Mouse (Mus musculus) midbrain, embryonic 14.5 days (tissue): ENCODE measurements around the gene Tnp1. TPM values are rescaled to one million over a fixed set of nuclear protein-coding genes. Genes with fewer than 3 reads are reported as not detected.

ENCODE experiments used
- ATAC-seq: fragments of 200-750 bp; cut with Nextera tagmentation; 2 replicates; pipeline ENCODE4 v1.8.0; 2017; ENCODE audit warnings: moderate number of reproducible peaks, moderate library complexity; ENCODE audit not compliant: low FRiP score, low TSS enrichment
- DNase-seq: peaks from one replicate; pipeline ENCODE4 v3.0.0-alpha.2; 2015
- H3K27ac ChIP-seq: fragments of 300-500 bp; sonication (generic); replicated peaks from 2 replicates; pipeline ENCODE4 v1.5.1; 2014; ENCODE audit warnings: mild to moderate bottlenecking, low read depth, low read length, moderate library complexity
- H3K27me3 ChIP-seq: fragments of 300-500 bp; sonication (generic); 2 replicates; pipeline ENCODE4 v1.6.1; 2014; ENCODE audit warnings: low read length, control low read depth, mixed read lengths; ENCODE audit not compliant: control insufficient read depth, insufficient read depth
- H3K36me3 ChIP-seq: fragments of 300-500 bp; sonication (generic); 2 replicates; pipeline ENCODE4 v1.6.1; 2014; ENCODE audit warnings: low read length, control low read depth; ENCODE audit not compliant: control insufficient read depth, insufficient read depth
- H3K4me1 ChIP-seq: fragments of 300-500 bp; sonication (generic); 2 replicates; pipeline ENCODE4 v1.6.1; 2014; ENCODE audit warnings: mild to moderate bottlenecking, antibody characterized with exemption, low read length, control low read depth; ENCODE audit not compliant: control insufficient read depth, insufficient read depth
- H3K4me2 ChIP-seq: fragments of 300-500 bp; sonication (generic); 2 replicates; pipeline ENCODE4 v1.6.1; 2014; ENCODE audit warnings: mild to moderate bottlenecking, low read length, moderate library complexity
- H3K4me3 ChIP-seq: fragments of 300-500 bp; sonication (generic); replicated peaks from 2 replicates; pipeline ENCODE4 v1.5.1; 2014; ENCODE audit warnings: low read depth, low read length
- H3K9ac ChIP-seq: fragments of 300-500 bp; sonication (generic); replicated peaks from 2 replicates; pipeline ENCODE4 v1.6.1; 2014; ENCODE audit warnings: mild to moderate bottlenecking, low read length, moderate library complexity
- H3K9me3 ChIP-seq: fragments of 300-500 bp; sonication (generic); 2 replicates; pipeline ENCODE4 v1.6.1; 2016; ENCODE audit warnings: low read length, control low read depth, mixed read lengths; ENCODE audit not compliant: control insufficient read depth
- WGBS: fragments of 180-500 bp; shearing (Covaris S2); extraction: QIAGEN DNeasy Blood & Tissue Kit; methylation state at CpG from one replicate; pipeline ENCODE4 v1.1.7; 2014; 5-methylcytosine and 5-hydroxymethylcytosine counted together
- polyA plus RNA-seq: library from polyadenylated mRNA; unstranded; fragments of >200 nt; fragmentation: Nextera tagmentation; extraction: Ambion mirVana; gene quantifications from 2 replicates; pipeline ENCODE4 v1.2.1, GENCODE M21; 2014

The Tnp1 gene
- polyA plus RNA-seq, result not detected in 2 replicates

DNA sequence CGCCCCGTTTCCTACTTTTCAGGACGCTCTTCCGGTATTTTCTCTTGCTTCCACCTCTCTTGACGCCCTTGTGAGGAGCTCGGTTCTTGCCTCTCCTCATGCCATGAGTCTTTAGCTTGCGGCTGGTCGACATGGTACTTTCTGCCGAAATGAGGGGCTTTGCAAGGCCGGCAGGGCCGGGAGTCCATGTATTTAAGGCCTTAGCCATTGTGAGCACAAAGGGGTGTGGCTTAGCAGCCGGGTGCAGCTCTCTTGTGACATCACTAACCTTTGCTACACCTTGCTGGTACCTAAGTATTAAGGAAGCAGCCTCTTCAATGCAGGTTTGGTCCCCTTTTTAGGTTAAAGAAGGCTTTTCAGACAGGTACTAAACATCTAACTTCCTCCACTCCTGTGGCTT, at the start of gene Tnp1:
TSS of gene Tnp1 (minus strand) at position 179 of the 400 bp plus-strand sequence.
- no peak within 1 kb of the TSS for H3K4me2 ChIP-seq
- no peak for ATAC-seq
- H3K9me3 ChIP-seq, result no peaks in the 10 kb centered on the region
- no peak within 1 kb of the TSS for H3K9ac ChIP-seq
- H3K27me3 ChIP-seq, result no peaks in the 10 kb centered on the region
- no peak within 1 kb of the TSS for H3K27ac ChIP-seq
- H3K4me3 ChIP-seq, result no peak within 1 kb of the TSS
- WGBS, result 90% methylated on average over 12 of the region's 12 CpGs
- H3K36me3 ChIP-seq, result no peaks in the 10 kb centered on the region
- H3K4me1 ChIP-seq, result no peaks in the 10 kb centered on the region
- no peak for DNase-seq

DNA sequence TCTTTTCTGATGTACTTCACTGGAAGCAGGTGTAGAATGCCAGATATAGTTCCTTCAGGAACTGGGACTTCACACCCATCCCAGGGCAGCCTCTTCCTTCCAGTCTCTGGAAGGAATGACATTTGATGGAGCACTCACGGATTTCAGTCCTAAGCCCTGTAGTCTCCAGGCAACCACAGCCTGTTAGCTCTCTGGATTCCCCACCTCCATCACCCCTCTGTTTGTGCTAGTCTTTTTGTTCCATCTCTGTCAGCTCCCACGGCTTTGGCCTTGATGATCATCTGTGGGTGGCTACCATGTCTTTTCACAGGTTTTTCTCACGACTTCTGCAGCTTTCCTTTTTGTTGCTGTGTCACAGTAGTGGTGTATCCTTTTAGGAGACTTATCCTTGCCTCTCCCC, 48.6 kb upstream of the Tnp1 start:
- Histone ChIP-seq H3K4me3 (no peak overlapping the region), H3K27ac (no peak overlapping the region), H3K9ac (no peak overlapping the region), H3K9me3 (no peaks in the 10 kb centered on the region), H3K4me2 (no peak overlapping the region), H3K36me3 (no peaks in the 10 kb centered on the region), H3K4me1 (no peaks in the 10 kb centered on the region), H3K27me3 (no peaks in the 10 kb centered on the region)
- whole genome bisulfite sequencing, result 35% methylated on average over 3 of the region's 3 CpGs
- no peak for ATAC-seq
- no peak for DNase-seq

DNA sequence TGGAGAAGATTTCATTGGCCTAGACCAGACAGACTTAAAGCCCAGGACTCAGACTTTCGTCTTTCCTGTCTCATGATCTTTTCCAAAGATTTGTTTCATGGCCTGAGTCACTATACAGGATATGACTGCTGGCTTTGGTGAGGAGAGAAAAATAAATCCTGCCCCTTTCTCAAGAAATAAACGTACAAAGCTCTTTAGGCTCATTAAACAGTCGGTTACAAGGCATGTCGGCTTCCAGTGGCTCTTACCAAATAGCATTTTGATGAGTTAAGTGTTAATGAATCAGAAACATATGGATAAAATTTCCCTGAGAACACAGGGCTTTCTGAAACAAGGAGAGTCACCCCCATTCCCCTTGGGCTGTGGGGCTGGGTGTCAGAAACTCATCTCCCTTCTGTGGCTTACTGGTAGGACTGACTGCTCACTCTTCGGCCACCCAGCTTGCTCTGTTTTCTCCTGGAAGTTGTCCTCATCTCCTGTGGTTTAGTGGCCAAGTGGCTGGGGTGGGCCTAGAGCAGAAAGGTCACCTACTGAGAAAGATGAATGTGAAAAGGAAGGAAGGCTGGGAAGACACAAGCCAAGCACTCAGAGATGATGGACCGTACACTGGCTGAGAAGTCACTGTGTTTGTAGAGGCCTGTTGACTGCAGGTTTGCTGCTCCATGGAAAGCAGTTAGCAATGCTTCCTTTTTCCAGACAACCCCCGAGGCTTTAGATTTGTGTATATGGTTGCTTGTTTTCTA, 46.0 kb upstream of the Tnp1 start:
- Histone ChIP-seq H3K27me3 (no peaks in the 10 kb centered on the region), H3K9me3 (no peaks in the 10 kb centered on the region), H3K9ac (no peak overlapping the region), H3K27ac (no peak overlapping the region), H3K36me3 (no peaks in the 10 kb centered on the region), H3K4me1 (no peaks in the 10 kb centered on the region), H3K4me3 (no peak overlapping the region), H3K4me2 (no peak overlapping the region)
- no peak for DNase-seq
- WGBS, result 81% methylated on average over 7 of the region's 7 CpGs
- no peak for ATAC-seq

DNA sequence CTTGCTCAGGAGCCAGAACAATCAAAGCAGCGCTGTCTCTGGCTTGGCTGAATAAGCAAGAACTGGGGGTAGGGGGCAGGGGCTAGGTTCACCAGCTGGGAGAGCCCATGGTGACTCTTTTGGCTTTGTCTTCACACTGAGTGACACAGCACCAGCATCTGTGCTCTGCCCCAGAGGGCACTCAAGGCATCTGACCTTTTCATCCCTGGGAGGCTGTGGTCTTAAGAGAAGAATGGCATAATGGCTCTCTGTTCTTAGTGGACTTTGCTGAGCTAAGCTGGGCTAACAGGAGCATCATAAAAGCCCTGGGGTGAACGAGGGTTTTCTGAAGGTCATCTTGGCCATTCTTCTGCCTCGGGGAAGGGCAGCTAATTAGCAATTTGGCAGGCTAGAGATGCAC, 44.6 kb upstream of the Tnp1 start:
- Histone ChIP-seq H3K9me3 (no peaks in the 10 kb centered on the region), H3K27me3 (no peaks in the 10 kb centered on the region), H3K4me2 (no peak overlapping the region), H3K9ac (no peak overlapping the region), H3K27ac (no peak overlapping the region), H3K4me3 (no peak overlapping the region), H3K4me1 (no peaks in the 10 kb centered on the region), H3K36me3 (no peaks in the 10 kb centered on the region)
- ATAC-seq (no peak), DNase-seq (no peak)
- WGBS, result 3% methylated on average over 3 of the region's 3 CpGs

DNA sequence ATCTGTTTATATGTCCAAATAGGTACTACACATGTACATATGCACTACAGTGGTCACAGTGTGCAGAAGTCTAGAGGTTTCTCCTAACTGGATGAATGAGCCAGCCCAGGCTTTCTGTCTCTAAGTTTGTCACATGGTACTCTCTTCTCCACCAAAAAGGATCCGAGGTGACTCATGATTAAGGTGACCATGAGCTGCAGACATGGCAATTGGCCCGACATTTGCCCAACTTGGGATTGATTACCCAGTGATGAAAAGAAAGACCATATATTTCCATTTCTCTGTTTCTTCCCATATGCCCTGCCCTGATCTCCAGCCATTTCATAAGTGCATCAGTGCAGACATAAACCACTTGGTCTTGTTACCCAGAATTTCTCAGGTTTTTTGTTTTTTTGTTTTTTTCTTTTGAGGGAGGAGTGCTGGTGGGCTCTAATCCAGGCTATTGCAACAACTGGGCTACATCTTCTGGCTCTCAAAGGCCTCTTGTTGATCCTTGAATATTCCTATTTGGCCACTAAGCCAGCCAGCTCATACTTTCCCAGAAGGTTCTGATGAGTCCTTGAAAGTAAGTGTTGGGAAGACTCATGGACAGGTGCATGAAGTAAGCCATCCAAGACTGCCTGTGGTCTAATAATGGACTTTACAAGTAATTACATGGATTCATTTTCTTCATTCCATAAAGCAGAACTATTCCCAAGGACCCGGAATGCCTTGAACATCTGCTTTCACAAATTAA, 40.7 kb upstream of the Tnp1 start:
- DNase-seq, result no peak
- H3K4me1 ChIP-seq, result 0 out of 2 replicates have a peak, but pooled peaks cover 3% of the 10 kb centered on the region
- no peaks in the 10 kb centered on the region for H3K27me3 ChIP-seq
- no peak overlapping the region for H3K9ac ChIP-seq
- no peak for ATAC-seq
- no peak overlapping the region for H3K4me2 ChIP-seq
- WGBS, result 91% methylated on average over 3 of the region's 3 CpGs
- no peaks in the 10 kb centered on the region for H3K9me3 ChIP-seq
- H3K36me3 ChIP-seq, result no peaks in the 10 kb centered on the region
- H3K4me3 ChIP-seq, result no peak overlapping the region
- H3K27ac ChIP-seq, result no peak overlapping the region

DNA sequence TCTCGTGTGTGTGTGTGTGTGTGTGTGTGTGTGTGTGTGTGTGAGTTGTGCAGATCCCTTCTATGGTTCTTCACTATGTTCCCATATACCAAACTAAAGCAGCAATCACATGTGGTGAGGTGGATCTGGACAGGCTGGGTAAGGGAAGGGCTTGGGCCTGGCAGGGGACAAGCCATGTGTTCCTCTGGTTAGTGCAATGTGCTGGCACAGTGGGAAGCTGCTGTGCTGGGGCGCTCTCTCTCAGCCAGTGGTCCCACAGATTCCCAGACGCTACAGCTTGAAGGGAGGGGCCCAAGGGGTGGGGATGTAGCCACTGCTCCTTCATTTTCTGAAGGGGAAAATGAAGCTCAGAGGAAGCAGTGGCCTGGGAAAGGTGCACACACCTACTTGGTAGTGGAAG, 40.1 kb upstream of the Tnp1 start:
- Histone ChIP-seq H3K9me3 (no peaks in the 10 kb centered on the region), H3K27me3 (no peaks in the 10 kb centered on the region), H3K4me1 (0 out of 2 replicates have a peak, but pooled peaks cover 3% of the 10 kb centered on the region), H3K9ac (no peak overlapping the region), H3K27ac (no peak overlapping the region), H3K4me3 (no peak overlapping the region), H3K4me2 (no peak overlapping the region), H3K36me3 (no peaks in the 10 kb centered on the region)
- whole genome bisulfite sequencing, result 45% methylated on average over 3 of the region's 3 CpGs
- DNase-seq (no peak), ATAC-seq (no peak)

DNA sequence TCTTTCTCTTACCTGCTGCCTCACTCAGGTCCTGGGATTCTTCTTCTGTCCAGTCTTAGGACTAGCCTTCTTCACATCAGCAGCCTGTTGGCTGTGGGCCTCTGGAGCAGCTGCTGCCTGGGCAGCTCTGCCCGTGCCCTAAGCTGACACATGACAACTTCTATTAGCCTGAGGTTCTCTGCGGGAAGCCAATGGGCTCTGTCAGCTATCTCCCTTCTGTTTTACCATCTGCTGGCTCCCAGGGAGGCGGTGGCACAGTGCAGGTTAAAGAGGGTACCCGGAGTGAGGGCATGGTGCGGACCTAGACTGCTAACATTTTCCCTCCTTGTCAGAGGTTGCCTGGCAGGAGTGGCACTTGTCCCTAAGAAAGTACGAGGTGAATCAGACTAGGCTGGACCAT, 39.5 kb upstream of the Tnp1 start:
- ATAC-seq, result no peak; the same call in 1 of the 2 replicates
- no peak overlapping the region for H3K27ac ChIP-seq
- no peaks in the 10 kb centered on the region for H3K9me3 ChIP-seq
- H3K9ac ChIP-seq, result no peak overlapping the region
- H3K4me2 ChIP-seq, result no peak overlapping the region
- H3K4me3 ChIP-seq, result no peak overlapping the region
- 0 out of 2 replicates have a peak, but pooled peaks cover 3% of the 10 kb centered on the region for H3K4me1 ChIP-seq
- WGBS, result 50% methylated on average over 6 of the region's 6 CpGs
- DNase-seq, result peak; percentile 29
- no peaks in the 10 kb centered on the region for H3K36me3 ChIP-seq
- no peaks in the 10 kb centered on the region for H3K27me3 ChIP-seq

DNA sequence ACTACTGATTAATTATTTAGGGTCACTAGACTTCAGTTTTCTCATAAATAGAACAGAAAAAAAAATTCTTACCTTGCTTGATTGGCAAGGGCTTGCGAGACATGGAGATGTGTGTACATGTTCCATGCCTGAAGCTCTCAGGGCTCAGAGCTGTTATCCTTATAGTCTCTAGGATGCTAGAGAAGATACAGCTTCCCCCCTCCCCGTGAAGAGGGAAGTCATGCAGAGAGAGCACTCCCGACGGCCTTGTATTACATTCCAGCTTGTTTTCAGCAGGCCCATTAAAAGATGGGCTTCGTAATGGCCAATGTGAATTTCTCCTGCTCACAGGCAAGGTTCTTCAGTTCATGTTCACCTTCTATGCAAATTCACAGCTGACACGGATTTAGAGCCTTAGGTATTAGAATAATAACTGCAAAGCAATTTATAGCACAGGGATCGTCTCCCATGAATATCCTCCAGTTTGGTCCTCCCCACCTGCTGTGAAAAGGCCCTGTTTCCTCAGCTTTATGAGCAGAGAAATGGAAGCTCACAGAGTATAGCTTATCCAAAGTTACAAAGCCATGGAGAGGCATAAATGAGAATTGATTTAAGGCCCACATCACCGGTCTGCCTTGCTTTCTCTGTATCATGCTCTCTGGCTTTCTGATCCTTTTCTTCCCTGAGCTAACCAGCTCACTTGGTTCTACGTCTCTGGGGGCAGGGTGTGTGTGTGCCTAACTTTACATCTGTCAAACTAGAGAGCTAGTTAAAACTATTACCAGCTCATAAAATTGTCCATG, 38.0 kb upstream of the Tnp1 start:
- Histone ChIP-seq H3K36me3 (no peaks in the 10 kb centered on the region), H3K4me1 (0 out of 2 replicates have a peak, but pooled peaks cover 3% of the 10 kb centered on the region), H3K4me2 (no peak overlapping the region), H3K4me3 (no peak overlapping the region), H3K9me3 (no peaks in the 10 kb centered on the region), H3K27me3 (no peaks in the 10 kb centered on the region), H3K27ac (peak overlapping the region; percentile 21), H3K9ac (no peak overlapping the region)
- 26% methylated on average over 9 of the region's 9 CpGs for WGBS
- ATAC-seq (peak; percentile 28; the same call in 1 of the 2 replicates), DNase-seq (peak; percentile 29)
